Mouse (Mus musculus): Measurements from ENCODE around the gene Arhgap17. TPM values are rescaled to one million over a fixed set of nuclear protein-coding genes. Genes with fewer than 3 reads are reported as not detected.

The Arhgap17 gene
- polyA plus RNA-seq (2012; rRNA removed; ENCODE audit: low replicate concordance), result 38.7 and 41.4 TPM in 2 replicates

GRCm38 (mm10) chr7:123369759-123370481 lies at the start of gene Arhgap17, which contains the start of gene Lcmt1:
Gene Arhgap17, minus strand, starts transcription at chr7:123369915.
Gene Lcmt1, plus strand, starts transcription at chr7:123369784.

Other genes with a start within 250 kb of the Arhgap17 start
- gene Tnrc6a, start 246.0 kb downstream of the Arhgap17 start, polyA plus RNA-seq (2012; rRNA removed; ENCODE audit: low replicate concordance), result 15.6 and 24.8 TPM in 2 replicates
- 73.0 and 275 TPM in 2 replicates for gene Slc5a11, start 155.1 kb downstream of the Arhgap17 start, polyA plus RNA-seq (2012; rRNA removed; ENCODE audit: low replicate concordance)
- gene Lcmt1, start 131 bp downstream of the Arhgap17 start, polyA plus RNA-seq (2012; rRNA removed; ENCODE audit: low replicate concordance), result 22.8 and 24.5 TPM in 2 replicates
- 2.4 and 27.0 TPM in 2 replicates for gene Aqp8, start 92.4 kb upstream of the Arhgap17 start, polyA plus RNA-seq (2012; rRNA removed; ENCODE audit: low replicate concordance)
- 0.06 TPM in 1 of 2 replicates, not detected in the other for gene Zkscan2, start 130.5 kb upstream of the Arhgap17 start, polyA plus RNA-seq (2012; rRNA removed; ENCODE audit: low replicate concordance)

All from duodenum, adult 2 months (tissue).